Mouse (Mus musculus) neural tube, embryonic 14.5 days (tissue): ENCODE measurements around the gene Bcl7b. TPM values are rescaled to one million over a fixed set of nuclear protein-coding genes. Genes with fewer than 3 reads are reported as not detected.
A peak's percentile ranks its signal among the peaks of the same experiment; 100 is the strongest.

Experiments used
- ATAC-seq: fragments of 200-750 bp; cut with Nextera tagmentation; 2 replicates; pipeline ENCODE4 v1.8.0; 2017; ENCODE audit warnings: low read depth, mild to moderate bottlenecking, moderate TSS enrichment, moderate library complexity
- H3K27ac ChIP-seq: fragments of 300-500 bp; sonication (generic); 2 replicates; pipeline ENCODE4 v1.5.1; 2014; ENCODE audit warnings: low read depth, mild to moderate bottlenecking, control low read depth, low read length, moderate library complexity, mixed read lengths
- H3K27me3 ChIP-seq: fragments of 300-500 bp; sonication (generic); 2 replicates; pipeline ENCODE4 v1.6.1; 2014; ENCODE audit warnings: low read length; ENCODE audit not compliant: control insufficient read depth, insufficient read depth
- H3K36me3 ChIP-seq: fragments of 300-500 bp; sonication (generic); 2 replicates; pipeline ENCODE4 v1.6.1; 2014; ENCODE audit warnings: low read length, mixed read lengths; ENCODE audit not compliant: control insufficient read depth, insufficient read depth
- H3K4me1 ChIP-seq: fragments of 300-500 bp; sonication (generic); 2 replicates; pipeline ENCODE4 v1.6.1; 2014; ENCODE audit warnings: low read length; ENCODE audit not compliant: control insufficient read depth, insufficient read depth
- H3K4me2 ChIP-seq: fragments of 300-500 bp; sonication (generic); 2 replicates; pipeline ENCODE4 v1.6.1; 2014; ENCODE audit warnings: mild to moderate bottlenecking, low read depth, low read length, control low read depth
- H3K4me3 ChIP-seq: fragments of 300-500 bp; sonication (generic); 2 replicates; pipeline ENCODE4 v1.5.1; 2014; ENCODE audit warnings: low read depth, low read length, control low read depth, mixed read lengths
- H3K9ac ChIP-seq: fragments of 300-500 bp; sonication (generic); replicated peaks from 2 replicates; pipeline ENCODE4 v1.6.1; 2014; ENCODE audit warnings: low read depth, mild to moderate bottlenecking, control low read depth, low read length, mixed read lengths
- H3K9me3 ChIP-seq: fragments of 300-500 bp; sonication (generic); 2 replicates; pipeline ENCODE4 v1.6.1; 2016; ENCODE audit warnings: low read length; ENCODE audit not compliant: control insufficient read depth
- WGBS: fragments of 180-500 bp; shearing (Covaris S2); extraction: QIAGEN DNeasy Blood & Tissue Kit; methylation state at CpG from one replicate; pipeline ENCODE4 v1.1.7; 2014; 5-methylcytosine and 5-hydroxymethylcytosine counted together
- polyA plus RNA-seq: library from polyadenylated mRNA; unstranded; fragments of >200 nt; fragmentation: Nextera tagmentation; extraction: Ambion mirVana; gene quantifications from 2 replicates; pipeline ENCODE4 v1.2.1, GENCODE M21; 2014

The Bcl7b gene
- polyA plus RNA-seq, 1 experiment from 2014 or later: 40.0 TPM

DNA sequence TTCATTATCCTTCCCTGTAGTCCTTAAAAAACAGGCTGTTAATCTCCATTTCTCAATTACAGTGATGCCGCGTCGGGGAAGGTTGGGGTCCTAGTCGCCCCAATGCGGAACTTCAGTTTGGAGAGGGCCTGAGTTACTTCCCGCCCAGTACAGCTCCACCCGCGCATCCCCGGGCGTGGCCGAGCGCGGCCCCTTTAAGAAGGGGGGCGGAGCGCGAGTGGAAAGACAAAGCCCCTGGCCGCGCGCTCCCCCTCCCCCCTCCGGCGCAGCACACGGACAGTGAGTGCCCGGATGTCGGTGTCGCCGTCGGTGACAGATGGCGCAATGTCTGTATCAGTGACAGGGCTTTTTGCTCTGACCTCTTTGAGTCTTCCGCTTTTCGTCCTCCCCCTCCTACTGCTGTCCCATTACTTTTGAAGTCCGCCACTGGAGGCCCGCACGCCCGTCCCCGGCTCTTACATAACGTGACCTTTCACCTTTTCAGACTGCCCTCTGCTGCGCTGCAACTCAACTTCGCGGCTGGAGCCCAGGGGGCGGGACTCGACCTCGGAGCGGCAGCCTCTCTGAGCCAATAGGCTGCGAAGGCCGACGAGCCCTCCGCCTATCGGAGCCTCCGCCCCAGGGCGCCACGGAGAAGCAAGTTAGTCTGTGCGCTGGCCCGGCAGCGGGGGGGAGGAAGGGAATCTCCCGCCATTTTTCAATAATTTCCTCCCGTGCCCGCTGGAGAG lies 18.7 kb downstream of the Bcl7b start, which contains the start of gene Baz1b:
Baz1b (plus strand) TSS at position 644 of the 728 bp plus-strand sequence.
- Histone ChIP-seq H3K4me2 (peak within 1 kb of the TSS; percentile 76), H3K9me3 (no peaks in the 10 kb centered on the region), H3K9ac (peak within 1 kb of the TSS; percentile 89), H3K4me1 (peaks cover 24% of the 10 kb centered on the region), H3K4me3 (peak within 1 kb of the TSS; percentile 99), H3K27ac (peak within 1 kb of the TSS; percentile 93), H3K27me3 (no peaks in the 10 kb centered on the region), H3K36me3 (peaks cover 12% of the 10 kb centered on the region)
- peak; percentile 97 for ATAC-seq
- WGBS: under 1% methylated on average over 57 of the region's 57 CpGs

GRCm38 (mm10) chr5:135187349-135188213 lies 19.5 kb downstream of the Bcl7b start:
- Histone ChIP-seq H3K4me2 (peak overlapping the region; percentile 76), H3K9ac (peak overlapping the region; percentile 89), H3K4me3 (peak overlapping the region; percentile 99), H3K27me3 (no peaks in the 10 kb centered on the region), H3K9me3 (no peaks in the 10 kb centered on the region), H3K36me3 (0 out of 2 replicates have a peak, but pooled peaks cover 5% of the 10 kb centered on the region), H3K4me1 (peaks cover 24% of the 10 kb centered on the region), H3K27ac (peak overlapping the region; percentile 93)
- ATAC-seq: peak; percentile 67
- WGBS: under 1% methylated on average over 95 of the region's 102 CpGs

- H3K4me3 ChIP-seq: peak overlapping the region; percentile 99
- no peaks in the 10 kb centered on the region for H3K9me3 ChIP-seq
- H3K4me2 ChIP-seq: peak overlapping the region; percentile 76
- H3K27me3 ChIP-seq: no peaks in the 10 kb centered on the region
- WGBS: 1% methylated on average over 8 of the region's 8 CpGs
- peaks cover 24% of the 10 kb centered on the region for H3K4me1 ChIP-seq
- H3K9ac ChIP-seq: peak overlapping the region; percentile 89
- ATAC-seq: no peak
- 0 out of 2 replicates have a peak, but pooled peaks cover 5% of the 10 kb centered on the region for H3K36me3 ChIP-seq
- peak overlapping the region; percentile 93 for H3K27ac ChIP-seq
Observed at GRCm38 (mm10) chr5:135188214-135188554, 20.1 kb downstream of the Bcl7b start.

- Histone ChIP-seq H3K36me3 (0 out of 2 replicates have a peak, but pooled peaks cover 5% of the 10 kb centered on the region), H3K9me3 (no peaks in the 10 kb centered on the region), H3K4me3 (peak overlapping the region; percentile 99; the same call in 1 of the 2 replicates), H3K9ac (no peak overlapping the region), H3K4me2 (peak overlapping the region; percentile 76), H3K27ac (no peak overlapping the region), H3K4me1 (peaks cover 24% of the 10 kb centered on the region), H3K27me3 (no peaks in the 10 kb centered on the region)
- WGBS: 58% methylated on average over 2 of the region's 2 CpGs
- ATAC-seq: no peak
Observed at GRCm38 (mm10) chr5:135189281-135190022, 21.4 kb downstream of the Bcl7b start.

GRCm38 (mm10) chr5:135191620-135192019 lies 23.5 kb downstream of the Bcl7b start:
- Histone ChIP-seq H3K27ac (no peak overlapping the region), H3K27me3 (no peaks in the 10 kb centered on the region), H3K4me3 (no peak overlapping the region), H3K4me2 (no peak overlapping the region), H3K4me1 (peaks cover 24% of the 10 kb centered on the region), H3K9ac (no peak overlapping the region), H3K36me3 (0 out of 2 replicates have a peak, but pooled peaks cover 5% of the 10 kb centered on the region), H3K9me3 (no peaks in the 10 kb centered on the region)
- ATAC-seq: no peak
- WGBS: 30% methylated on average over 2 of the region's 2 CpGs

GRCm38 (mm10) chr5:135192431-135192830 lies 24.3 kb downstream of the Bcl7b start:
- Histone ChIP-seq H3K4me1 (peaks cover 24% of the 10 kb centered on the region), H3K4me2 (no peak overlapping the region), H3K9me3 (no peaks in the 10 kb centered on the region), H3K4me3 (no peak overlapping the region), H3K27ac (no peak overlapping the region), H3K9ac (no peak overlapping the region), H3K27me3 (no peaks in the 10 kb centered on the region), H3K36me3 (0 out of 2 replicates have a peak, but pooled peaks cover 5% of the 10 kb centered on the region)
- WGBS: 88% methylated on average over 1 of the region's 1 CpGs
- ATAC-seq: no peak

GRCm38 (mm10) chr5:135196367-135196766 lies 28.3 kb downstream of the Bcl7b start:
- H3K36me3 ChIP-seq: peaks cover 5% of the 10 kb centered on the region; the same call in 1 of the 2 replicates

DNA sequence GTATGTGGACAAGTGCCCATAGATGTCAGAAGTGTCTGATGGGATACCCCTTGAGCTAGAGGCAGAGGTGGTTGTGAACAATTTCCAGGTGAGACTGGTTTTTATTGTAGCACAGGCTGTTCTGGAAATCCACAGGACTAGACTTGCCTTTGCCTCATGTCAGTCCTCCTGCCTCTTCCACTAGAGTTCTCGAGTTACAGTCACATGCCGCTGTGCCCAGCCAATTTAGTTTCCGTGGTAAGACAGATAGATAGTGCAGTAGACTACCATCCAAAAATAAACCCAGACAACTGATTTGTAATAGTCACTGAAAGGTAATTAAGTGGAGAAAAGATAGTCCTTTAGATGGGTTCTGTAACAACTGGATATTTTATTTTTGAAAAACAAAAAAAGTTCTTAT lies 34.7 kb downstream of the Bcl7b start:
- H3K4me3 ChIP-seq: no peak overlapping the region
- H3K36me3 ChIP-seq: peaks cover 28% of the 10 kb centered on the region; the same call in 1 of the 2 replicates
- H3K4me1 ChIP-seq: no peaks in the 10 kb centered on the region
- WGBS: 87% methylated on average over 3 of the region's 3 CpGs
- H3K27me3 ChIP-seq: no peaks in the 10 kb centered on the region
- ATAC-seq: no peak
- no peak overlapping the region for H3K4me2 ChIP-seq
- H3K9ac ChIP-seq: no peak overlapping the region
- no peaks in the 10 kb centered on the region for H3K9me3 ChIP-seq
- H3K27ac ChIP-seq: no peak overlapping the region

More at GRCm38 (mm10) chr5:135196367-135196766, 28.3 kb downstream of the Bcl7b start:
- no peak for ATAC-seq
- Histone ChIP-seq H3K9ac (no peak overlapping the region), H3K27me3 (no peaks in the 10 kb centered on the region), H3K27ac (no peak overlapping the region), H3K4me3 (no peak overlapping the region), H3K4me1 (no peaks in the 10 kb centered on the region), H3K4me2 (no peak overlapping the region), H3K9me3 (no peaks in the 10 kb centered on the region)
- WGBS: 84% methylated on average over 6 of the region's 6 CpGs
